Mouse (Mus musculus): ENCODE data around the gene Med14.

The Med14 gene

GRCm38 (mm10) chrX:12761626-12762333 is at the start of gene Med14:
TSS of gene Med14 (minus strand) at chrX:12762073.
- peak; percentile 86 for DNase-seq

- DNase-seq: no peak
Measured at GRCm38 (mm10) chrX:12800559-12800958, 38.7 kb upstream of the Med14 start.

- no peak for DNase-seq
Measured at GRCm38 (mm10) chrX:12794842-12795241, 33.0 kb upstream of the Med14 start.

- peak; percentile 6 for DNase-seq
Measured at GRCm38 (mm10) chrX:12791674-12792340, 29.9 kb upstream of the Med14 start.

GRCm38 (mm10) chrX:12773236-12773635 is 11.4 kb upstream of the Med14 start:
- DNase-seq: no peak

GRCm38 (mm10) chrX:12771561-12771960 is 9.7 kb upstream of the Med14 start:
- DNase-seq: no peak

- no peak for DNase-seq
Measured at GRCm38 (mm10) chrX:12768571-12768970, 6.7 kb upstream of the Med14 start.

GRCm38 (mm10) chrX:12766846-12767564 is 5.1 kb upstream of the Med14 start:
- DNase-seq: no peak

GRCm38 (mm10) chrX:12763127-12763834 is 1.4 kb upstream of the Med14 start:
- DNase-seq: no peak

- peak; percentile 9 for DNase-seq
Measured at GRCm38 (mm10) chrX:12762334-12763126, 657 bp upstream of the Med14 start.

GRCm38 (mm10) chrX:12761259-12761625 is 631 bp downstream of the Med14 start:
- no peak for DNase-seq

- DNase-seq: no peak
Measured at GRCm38 (mm10) chrX:12760501-12760900, 1.4 kb downstream of the Med14 start.

GRCm38 (mm10) chrX:12759625-12760024 is 2.2 kb downstream of the Med14 start:
- no peak for DNase-seq

- no peak for DNase-seq
Measured at GRCm38 (mm10) chrX:12747886-12748285, 14.0 kb downstream of the Med14 start.

GRCm38 (mm10) chrX:12746729-12747128 is 15.1 kb downstream of the Med14 start:
- DNase-seq: no peak

- no peak for DNase-seq
Measured at GRCm38 (mm10) chrX:12740396-12740795, 21.5 kb downstream of the Med14 start.

GRCm38 (mm10) chrX:12716036-12716435 is 45.8 kb downstream of the Med14 start:
- no peak for DNase-seq

- no peak for DNase-seq
Measured at GRCm38 (mm10) chrX:12713796-12714195, 48.1 kb downstream of the Med14 start.

GRCm38 (mm10) chrX:12686910-12687309 is 75.0 kb downstream of the Med14 start:
- no peak for DNase-seq

GRCm38 (mm10) chrX:12686071-12686470 is 75.8 kb downstream of the Med14 start:
- no peak for DNase-seq

- DNase-seq: peak; percentile 61
Measured at GRCm38 (mm10) chrX:12677396-12677795, 84.5 kb downstream of the Med14 start.

- peak; percentile 85 for DNase-seq
Measured at GRCm38 (mm10) chrX:12673054-12673775, 88.7 kb downstream of the Med14 start, which contains the start of gene 1810030O07Rik. TSS of gene 1810030O07Rik (minus strand) at chrX:12673668.

Measured in cerebellum, adult 11 months (tissue).